Mouse (Mus musculus) urinary bladder, postnatal 4 days (tissue): ENCODE measurements at regions not wholly inside any gene's neighbourhood (a gene's known extent, or its start where the extent isn't known, plus 50 kb on each side); places are given as distances from the start of the nearest gene placed in this dataset.

Experiments
- DNase-seq, 2 experiments: peaks; one replicate each; pipeline ENCODE4 v3.0.0; 2021 to 2022; ENCODE audit warnings: low spot score in 2 of 2

DNA sequence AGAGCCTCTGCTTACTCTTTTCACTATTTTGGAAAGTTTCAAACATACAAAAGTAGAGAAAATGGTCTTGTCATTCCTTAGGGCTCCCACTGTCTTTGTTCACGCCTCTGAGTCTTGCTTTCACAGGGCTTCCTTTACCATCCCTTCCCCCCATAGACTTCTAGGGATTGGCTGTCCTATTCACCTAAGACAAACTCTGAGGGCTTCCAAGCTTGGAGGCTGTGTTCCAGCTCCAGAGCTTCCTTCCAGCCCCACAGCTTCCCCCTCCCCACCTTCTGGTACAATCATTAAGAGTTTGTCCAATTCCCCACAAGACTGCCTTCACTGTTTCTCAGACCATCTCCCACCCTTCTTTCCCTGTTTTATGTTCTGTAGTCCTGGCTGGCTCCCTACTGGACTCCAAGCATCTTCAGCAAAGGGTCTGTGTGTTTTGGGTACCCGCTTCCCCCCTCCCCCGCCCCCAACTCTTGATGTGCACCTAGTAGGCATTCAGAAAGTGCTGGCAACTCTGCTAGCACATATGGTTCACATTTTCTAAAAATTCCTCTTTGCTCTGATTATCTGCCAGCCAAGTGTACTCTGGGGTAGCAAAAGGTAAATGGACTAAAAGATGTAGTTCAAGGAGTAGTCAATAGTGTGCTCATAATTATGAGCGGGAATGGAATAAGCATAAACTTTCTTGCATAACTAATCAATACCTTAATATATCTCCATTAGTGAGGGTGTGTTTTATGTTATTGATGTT, 344.0 kb downstream of the Slc4a3 start:
- no peak for DNase-seq

DNA sequence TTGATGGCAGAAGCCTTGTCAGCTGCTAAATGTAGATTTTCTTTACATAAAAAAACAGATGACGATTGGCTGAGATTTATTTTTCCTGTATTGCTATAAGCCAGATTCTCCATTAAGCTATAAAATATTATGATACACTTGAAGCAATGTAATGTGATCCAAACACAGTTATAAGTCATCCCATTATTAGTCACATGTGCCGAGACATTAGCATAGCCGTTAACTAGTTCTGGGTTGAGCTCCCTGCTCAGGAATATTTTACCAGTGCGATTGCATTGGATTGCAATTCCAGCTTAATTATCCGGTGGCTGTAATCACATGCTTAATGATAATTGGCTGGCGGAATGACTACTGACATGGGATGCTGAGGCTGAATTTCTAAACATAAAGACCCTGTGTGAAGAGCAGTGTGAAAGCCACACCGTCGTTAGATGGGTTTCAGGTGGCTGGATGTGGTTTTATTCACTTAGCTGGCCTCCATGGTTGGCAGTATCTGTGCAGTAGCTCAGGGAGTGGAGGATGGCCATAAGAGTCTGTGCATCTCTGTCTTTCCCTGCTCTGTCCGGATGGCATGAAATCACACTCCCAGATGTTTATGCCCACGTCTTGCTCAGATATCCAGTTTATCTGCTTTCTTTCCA, 344.7 kb downstream of the Slc4a3 start:
- no peak for DNase-seq

DNA sequence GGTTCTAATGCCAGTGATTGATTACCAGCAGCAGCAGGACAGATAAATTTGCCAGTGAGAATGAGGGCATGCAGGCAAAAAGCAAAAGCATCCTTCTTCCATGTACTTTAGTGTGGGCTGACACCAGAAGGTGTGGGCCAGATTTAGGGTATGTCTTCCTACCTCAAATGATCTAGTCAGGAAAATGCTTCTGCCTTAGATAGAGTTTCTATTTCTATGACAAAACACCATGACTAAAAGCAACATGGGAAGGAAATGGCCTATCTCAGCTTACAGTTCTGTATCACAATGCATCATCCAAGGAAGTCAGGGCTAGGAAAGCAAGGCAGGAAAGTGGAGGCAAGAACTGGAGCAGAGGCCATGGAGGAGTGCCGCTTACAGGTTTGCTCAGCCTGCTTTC, 349.5 kb downstream of the Slc4a3 start:
- DNase-seq, result no peak

DNA sequence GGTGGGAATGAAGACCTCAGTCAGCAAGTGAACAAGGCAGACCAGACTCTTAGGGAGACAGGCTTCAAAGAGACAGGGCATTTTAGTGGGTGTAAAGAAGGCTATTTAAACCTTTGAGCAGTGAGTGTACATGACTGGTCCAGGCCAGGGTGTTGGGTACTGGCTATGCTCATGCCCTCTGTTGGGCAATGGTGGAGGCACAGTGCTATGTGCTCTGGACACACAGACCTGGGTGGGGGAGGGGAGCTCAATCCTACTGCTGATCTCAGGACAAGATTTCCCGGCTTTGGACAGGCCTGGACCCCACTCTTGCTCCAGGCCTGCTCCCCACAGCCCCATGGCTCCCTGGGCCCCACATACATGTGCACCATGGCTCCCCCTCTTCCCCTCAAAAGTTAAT, 355.1 kb downstream of the Slc4a3 start:
- no peak for DNase-seq

DNA sequence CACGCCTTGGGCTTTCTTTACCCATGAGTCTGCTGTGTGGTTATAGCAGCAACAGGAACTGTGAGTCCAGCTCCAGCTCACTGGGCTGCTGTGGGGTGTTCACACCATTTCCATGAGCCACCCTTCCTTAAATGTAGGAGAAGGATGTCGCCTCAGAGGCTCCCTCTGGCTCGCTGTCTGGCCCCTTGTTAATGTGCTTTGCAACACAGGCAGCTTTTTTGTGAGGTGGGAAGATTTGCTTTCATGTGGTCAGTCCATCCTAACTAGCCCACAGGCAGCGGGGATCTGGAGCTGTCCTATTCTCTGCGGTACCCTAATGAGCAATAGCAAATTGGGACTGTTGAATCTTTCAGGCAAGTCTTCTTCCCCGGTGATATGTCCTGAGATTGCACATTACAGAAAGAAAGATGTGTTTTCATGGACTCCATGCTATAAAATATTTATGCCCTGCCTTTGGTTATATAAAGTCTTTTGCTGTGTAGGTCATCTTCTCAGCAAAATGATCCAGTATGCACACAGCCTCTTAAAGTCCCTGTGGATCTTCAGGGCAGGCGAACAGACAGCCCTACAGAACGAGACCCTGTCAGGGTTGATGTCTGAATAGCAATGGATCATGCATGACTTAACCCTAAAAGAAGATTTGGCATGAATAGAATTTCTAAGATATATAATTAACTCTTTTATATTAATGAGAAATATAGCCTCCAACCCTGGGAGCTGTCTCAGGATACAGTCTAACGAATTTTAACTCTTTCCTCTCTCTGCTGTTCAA, 359.8 kb downstream of the Slc4a3 start:
- no peak for DNase-seq

DNA sequence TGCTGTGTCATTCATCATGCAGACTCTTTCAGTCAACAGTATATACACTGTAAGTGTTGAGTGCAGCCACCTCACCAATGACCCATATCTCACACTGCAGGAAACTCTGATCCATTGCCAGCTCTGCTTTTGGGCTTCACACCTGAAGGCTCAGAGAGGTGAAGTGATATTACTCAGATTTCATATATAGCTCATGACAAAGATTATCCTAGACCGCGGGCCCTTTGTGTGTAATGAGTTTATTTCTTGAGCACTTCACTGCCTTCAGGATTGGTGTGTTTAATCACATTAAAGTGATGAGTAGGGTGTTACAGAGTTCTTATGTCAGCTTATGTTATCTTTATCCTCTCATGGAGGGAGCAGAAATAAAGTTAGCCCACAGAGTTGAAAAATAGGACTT, 369.2 kb downstream of the Slc4a3 start:
- no peak for DNase-seq

DNA sequence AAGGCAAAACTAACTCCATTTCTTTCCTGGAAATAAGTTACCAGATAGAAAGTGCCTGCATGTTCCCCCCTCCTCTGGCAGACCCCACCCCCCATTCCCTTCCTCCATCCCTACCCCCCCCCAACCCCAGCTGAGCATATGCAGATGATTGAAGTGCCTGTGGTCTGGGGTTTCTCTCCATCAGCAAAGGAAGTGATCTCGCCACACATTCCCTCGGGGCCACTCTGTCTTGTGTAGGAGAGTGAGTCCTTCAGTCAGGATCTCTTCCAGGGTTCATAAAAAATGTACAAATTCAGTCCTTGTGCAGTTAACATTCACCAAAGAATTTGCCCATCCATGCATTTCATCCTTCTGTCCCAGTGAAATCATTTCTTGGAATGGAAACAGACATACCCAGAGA, 370.1 kb downstream of the Slc4a3 start:
- no peak for DNase-seq

DNA sequence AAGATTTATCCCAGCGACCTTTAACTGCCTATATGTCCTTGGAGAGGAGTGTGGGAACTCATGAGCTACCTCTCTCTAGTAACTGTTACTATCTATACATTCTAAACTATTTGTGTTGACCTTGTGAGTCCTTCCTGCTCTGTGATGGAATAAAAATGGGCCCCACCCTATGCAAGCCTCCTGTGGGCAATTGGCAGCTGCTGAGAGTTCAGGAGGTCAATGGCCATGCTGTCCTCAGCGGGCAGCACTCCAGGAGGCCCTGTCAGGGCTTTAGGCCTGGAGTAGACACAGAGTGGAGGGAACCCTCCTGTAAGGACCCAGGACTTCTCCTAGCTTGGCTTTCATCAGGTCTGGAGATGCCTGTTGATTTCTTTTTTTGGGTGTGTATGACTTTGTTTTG, 373.1 kb downstream of the Slc4a3 start:
- DNase-seq, result no peak

DNA sequence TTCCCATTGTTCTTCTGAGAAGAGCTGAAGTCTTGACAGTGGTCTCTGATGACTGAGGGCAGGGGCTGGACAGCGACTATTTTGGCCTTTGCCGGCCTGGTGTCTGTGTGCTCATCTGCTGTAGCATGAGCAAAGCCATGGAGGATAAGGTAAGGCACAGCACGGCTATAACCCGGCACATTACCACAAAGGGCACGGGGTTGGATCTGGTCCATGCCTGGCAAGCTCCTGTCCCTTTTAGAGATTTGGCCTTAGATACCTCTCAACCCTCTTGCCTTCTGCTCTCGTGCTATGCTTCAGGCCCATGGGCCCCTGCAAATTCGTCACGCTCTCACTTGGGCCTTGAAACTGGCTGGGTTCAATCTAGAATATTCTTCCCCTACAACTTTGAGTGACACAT, 379.0 kb downstream of the Slc4a3 start:
- DNase-seq, result no peak

DNA sequence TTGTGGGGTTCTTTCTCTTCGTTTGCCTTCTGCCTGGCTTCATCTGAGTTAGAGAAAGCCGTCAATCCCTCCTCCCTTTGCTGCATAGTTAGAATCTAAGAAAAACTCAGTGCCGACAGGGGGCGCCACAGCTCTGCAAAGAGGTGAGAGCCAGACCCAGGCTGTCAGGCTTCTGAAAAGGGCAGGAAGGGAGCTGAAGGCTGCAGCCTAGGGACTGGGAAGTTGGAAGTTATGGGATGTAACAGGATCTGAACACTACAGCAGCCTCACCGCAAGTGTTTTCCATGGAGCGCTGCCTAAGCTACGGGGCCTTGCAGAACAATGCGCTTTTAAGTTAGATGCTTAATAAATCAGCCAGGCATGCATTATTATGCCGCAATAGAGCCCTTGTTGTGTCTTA, 379.7 kb downstream of the Slc4a3 start:
- DNase-seq, result peak; percentile 78 to 96

DNA sequence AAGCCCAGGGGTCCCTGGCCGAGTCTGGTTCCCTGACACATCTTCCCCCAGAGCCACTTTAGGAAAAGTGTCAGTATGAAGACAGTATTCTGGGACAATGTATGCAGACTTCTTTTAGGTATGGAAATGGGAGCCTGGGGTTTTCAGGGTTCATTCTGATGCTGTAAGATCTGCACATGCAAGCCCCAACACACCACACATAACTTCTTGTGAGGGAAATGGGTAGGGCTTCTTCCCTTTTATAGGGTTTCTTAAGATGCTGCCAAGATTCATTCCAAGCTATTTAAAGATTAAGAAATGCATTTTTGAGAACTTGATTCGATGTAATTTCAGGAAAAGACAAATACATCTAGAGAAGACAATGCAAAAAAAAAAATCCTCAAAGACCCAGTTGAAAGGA, 385.8 kb downstream of the Slc4a3 start:
- DNase-seq, result no peak

DNA sequence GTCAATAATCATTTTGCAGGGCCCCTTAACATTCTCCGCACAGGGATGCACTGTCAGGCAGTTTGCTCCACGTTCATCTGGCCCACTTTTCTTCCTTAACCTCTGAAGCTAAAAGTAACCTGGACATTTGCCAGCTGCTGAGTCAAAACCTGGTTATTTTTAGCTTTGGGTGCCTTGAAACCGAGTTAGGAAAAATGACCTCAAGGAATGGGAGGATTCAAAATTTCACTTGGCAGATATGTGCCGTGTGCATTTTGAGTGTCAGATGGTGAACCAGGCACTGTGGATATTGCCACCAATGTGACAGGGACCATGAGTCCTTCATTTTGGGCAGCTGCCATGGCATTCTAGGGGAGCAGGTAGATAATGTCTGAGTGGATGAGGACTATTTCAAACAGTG, 387.8 kb downstream of the Slc4a3 start:
- no peak for DNase-seq

DNA sequence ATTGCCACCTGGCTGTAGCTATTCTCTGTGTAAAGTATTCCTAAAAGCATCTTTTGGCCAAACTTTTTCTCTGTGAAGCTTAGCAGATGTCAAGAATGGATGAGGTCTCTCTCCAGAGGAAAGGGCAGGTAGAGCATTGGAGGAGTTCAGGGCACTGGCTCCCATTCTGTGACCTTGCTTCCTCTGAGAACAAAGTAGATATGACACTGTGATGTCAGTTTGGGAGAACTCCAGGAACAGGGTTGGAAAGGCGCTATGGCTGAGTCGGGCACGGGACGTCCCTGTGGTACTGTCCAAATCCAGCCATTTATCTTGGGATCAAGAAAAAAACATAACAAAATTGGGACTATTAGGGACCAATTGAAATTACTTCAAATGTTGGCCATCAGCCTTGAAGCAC, 388.7 kb downstream of the Slc4a3 start:
- no peak for DNase-seq

DNA sequence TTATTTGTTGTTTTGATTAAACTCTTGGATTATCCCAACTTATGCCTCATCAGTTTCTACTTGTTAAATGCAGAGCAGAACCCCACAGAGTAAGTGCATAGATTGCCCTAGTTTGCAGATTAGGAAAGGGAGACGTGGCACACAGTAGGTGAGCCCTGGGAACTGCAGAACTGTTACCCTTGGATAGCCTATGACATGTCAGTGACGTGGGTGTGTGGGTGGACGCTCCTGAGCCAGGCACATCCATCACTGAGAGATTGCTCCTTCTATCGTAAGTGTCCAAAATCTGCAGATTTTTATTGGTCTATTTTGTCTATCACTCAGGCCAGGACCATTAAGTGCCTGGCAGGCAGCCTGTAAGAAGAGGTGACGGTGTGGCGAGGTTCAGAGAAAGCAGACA, 389.8 kb downstream of the Slc4a3 start:
- no peak for DNase-seq

DNA sequence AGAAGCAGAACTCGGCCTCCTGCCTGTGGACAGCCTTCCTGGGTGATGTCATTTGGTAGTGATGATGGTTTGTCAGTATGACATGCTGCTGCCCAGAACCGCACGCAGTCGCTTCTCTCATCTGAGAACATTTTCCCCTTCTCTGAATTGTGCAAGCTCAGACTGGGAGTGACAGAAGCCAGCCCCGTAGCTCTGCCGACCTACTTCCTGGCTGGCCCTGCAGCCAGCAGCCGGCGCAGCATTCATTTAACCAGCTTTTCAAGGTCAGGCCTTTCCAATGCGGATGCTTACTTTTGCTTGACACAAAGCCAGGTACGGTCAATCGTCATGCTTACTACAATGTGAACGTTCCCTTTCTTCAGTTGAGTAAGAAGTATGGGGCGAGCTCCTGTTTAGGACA, 390.5 kb downstream of the Slc4a3 start:
- no peak for DNase-seq

DNA sequence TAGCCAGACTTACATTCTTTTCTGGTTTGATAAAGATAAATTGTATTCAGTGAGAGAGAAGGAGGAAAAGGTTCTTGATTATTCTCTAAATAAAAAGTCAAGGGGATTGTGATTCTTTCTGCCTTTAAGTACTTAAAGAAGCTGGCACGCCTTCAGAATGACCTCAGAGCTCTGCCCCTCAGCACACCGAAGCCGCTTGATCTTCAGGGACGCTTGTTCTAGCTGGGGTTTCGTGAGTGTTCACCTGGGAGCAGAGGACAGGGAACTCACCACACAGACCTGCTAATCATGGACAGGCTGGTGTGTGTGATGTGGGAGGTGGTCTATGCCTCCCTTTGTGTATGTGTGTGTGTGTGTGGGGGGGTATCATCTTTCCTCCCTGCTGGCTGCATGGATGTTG, 391.3 kb downstream of the Slc4a3 start:
- no peak for DNase-seq

DNA sequence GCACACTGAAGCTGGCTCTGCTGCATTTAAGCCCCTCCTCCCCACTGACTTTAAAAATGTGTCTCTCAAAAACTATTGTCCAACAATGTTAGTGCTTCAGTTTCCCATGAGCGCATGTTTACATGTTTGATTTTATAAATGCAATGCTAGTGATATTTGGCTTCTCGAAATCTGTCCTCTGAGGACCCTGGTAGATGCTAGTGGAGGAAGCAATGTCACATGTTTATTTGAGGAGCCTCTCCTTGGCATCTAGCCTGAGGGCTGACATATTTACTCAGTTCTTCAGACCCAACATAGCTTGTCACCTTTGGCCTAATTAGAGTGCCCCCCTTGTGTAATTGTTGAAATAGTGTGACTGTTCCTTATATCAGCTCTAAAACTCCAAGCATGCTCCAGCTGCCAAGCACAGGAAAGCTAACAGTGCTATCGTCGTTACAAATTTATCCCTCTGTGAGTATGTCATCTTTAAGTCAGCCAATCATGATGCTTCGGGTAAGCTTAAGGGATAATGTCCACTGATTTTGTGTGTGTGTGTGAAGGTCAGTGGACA, 400.3 kb downstream of the Slc4a3 start:
- no peak for DNase-seq

DNA sequence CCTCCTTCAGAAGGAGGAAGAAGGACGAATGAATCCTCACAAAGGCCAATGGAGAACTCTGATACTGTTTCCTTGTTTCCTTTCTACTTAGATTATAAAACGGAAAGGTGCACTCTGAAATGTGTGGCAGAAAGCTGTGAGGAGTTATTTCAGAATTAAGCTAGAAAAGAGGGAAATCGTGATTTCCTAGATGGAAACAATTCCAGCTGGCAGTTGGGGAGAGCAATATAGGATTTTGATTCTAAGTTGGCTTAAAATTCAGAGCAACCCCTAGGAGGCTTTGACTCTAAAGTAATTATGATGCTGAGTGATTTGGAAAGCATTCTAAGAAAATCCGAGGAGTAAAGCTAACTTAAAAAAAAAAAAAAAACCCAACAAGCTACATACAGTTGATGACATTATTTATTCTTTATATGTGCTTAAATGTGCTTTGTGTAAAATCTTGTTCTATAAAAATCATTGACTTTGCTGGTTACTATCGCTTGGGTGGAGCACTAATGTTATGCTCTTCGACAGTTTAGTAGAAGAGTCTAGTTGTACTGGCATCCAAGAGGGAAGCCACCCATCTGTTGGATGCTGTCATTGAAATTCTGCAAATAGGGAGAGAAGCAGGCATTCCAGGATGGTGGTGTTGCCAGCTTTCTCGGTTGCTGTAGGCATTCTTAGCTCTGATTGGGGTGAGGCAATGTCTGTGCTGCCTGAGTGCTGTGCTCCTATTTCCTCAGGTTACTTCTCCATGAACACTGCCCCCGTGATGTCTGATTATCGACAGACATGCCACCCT, 432.3 kb downstream of the Slc4a3 start:
- no peak for DNase-seq

DNA sequence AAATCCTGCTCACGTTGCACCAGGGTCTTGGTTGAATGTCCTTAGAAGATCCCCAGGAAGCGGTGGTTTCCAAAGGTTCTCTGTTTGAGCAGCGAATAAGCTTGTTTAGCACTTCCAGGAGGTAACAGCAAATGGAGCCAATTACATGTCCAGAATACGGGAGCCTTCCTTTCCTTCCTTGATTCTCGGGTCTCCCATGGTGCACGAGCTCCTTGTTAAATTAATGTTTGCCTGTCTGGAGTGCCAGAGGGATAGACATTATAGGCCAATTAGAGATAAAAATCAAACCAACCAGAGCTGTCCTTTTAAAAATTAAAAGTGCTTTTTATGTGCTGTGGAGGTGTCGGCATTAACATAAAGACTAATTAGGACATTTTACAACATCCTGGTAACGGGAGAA, 437.0 kb downstream of the Slc4a3 start:
- DNase-seq, result no peak

DNA sequence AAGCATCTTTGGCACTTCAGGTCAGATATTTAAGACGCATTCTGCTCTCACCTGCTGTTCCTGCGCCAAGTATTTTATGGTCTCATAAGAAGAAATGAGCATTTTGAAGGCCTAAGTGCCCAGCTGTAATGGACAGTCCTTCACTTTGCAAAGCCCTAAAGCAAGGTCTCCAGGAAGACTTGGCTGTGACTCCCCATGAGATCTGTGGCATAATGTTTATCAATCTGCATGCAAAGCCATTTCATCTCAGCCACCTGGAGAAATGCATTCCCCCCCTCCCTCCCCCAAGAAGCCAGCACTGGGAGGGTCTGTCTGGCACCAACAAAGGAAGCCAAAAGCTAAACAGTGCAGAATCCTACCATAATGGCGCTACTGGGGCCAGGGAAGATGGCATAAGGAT, 437.4 kb downstream of the Slc4a3 start:
- no peak for DNase-seq

DNA sequence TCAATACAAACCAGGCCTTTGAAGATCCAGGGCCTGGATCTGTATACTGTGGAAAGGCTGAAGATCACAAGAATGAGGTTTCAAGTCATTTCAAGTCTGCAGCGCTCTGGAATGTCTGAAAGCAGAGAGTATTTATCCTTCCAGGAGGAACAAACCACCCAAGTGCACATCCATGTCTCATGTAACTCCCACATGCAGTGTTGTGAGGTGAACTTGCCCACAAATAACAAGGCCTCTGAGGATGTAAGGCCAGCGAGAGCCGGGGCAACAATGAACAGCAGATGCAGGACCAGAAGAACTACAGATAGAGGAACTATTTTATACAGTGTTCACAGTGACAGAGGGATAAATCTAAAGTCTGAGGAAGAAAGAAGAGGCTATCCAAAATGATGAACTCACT, 442.4 kb downstream of the Slc4a3 start:
- DNase-seq, result no peak

DNA sequence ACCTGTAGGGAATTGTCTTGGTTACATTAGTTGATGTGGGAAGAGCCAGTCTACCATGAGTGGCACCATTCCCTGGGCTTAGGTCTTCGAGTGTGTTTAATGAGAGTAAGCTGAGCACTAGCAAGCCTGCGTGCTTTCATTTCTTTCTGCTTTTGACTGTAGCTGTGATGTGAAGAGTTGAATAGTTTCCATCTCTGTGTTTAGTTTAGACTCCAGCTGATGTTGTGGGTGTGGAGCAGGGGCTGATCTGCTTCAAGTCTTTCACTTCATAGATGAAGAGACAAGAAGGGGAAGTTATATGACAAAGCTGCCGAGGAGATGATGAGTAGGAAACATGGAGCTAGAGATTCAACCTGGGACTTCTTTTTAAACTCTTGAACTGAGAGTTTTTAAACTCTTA, 446.0 kb downstream of the Slc4a3 start:
- no peak for DNase-seq
